Mouse (Mus musculus) brain, embryonic 14.5 days (tissue): ENCODE measurements at regions not wholly inside any gene's neighbourhood (a gene's known extent, or its start where the extent isn't known, plus 50 kb on each side); places are given as distances from the start of the nearest gene placed in this dataset.

Experiments
- CTCF ChIP-seq: fragments of 200-500 bp; IDR thresholded peaks from 2 replicates; pipeline ENCODE4 v1.5.1; 2012; ENCODE audit warnings: inconsistent platforms, mild to moderate bottlenecking, moderate library complexity, borderline replicate concordance; ENCODE audit not compliant: insufficient read depth, insufficient read length; ENCODE audit errors: extremely low read depth
- POLR2A ChIP-seq: fragments of 200-500 bp; IDR thresholded peaks from 2 replicates; pipeline ENCODE4 v1.6.1; 2012; ENCODE audit warnings: mild to moderate bottlenecking, inconsistent platforms, borderline replicate concordance; ENCODE audit not compliant: poor library complexity, insufficient read depth, insufficient read length, severe bottlenecking; ENCODE audit errors: extremely low read depth

- TF ChIP-seq CTCF, result no peak
- TF ChIP-seq POLR2A, result no peak
These were observed 68.8 kb upstream of the Mgmt start for GRCm38 (mm10) chr7:136825647-136826046.
